Mouse (Mus musculus): ENCODE data around the gene Ncam1. TPM values are rescaled to one million over a fixed set of nuclear protein-coding genes. Genes with fewer than 3 reads are reported as not detected.

The Ncam1 gene
- total RNA-seq, 2 experiments from 2014 or later, result 11.2 to 17.6 TPM

- DNase-seq, result no peak
- intact Hi-C loops (cut with DNase I), result no loop called here
These were observed 274.8 kb downstream of the Ncam1 start for GRCm38 (mm10) chr9:49523881-49524280.

- no peak for DNase-seq
- intact Hi-C loops (cut with DNase I), result no loop called here
These were observed 284.4 kb downstream of the Ncam1 start for GRCm38 (mm10) chr9:49514306-49514705.

GRCm38 (mm10) chr9:49510666-49511065 lies 288.1 kb downstream of the Ncam1 start:
- intact Hi-C loops (cut with DNase I), result no loop called here

GRCm38 (mm10) chr9:49509628-49510027 lies 289.1 kb downstream of the Ncam1 start:
- DNase-seq, result no peak
- intact Hi-C loops (cut with DNase I), result no loop called here

More at GRCm38 (mm10) chr9:49510666-49511065, 288.1 kb downstream of the Ncam1 start:
- DNase-seq, result no peak

- intact Hi-C loops (cut with DNase I), result no loop called here
- DNase-seq, result no peak
These were observed 289.6 kb downstream of the Ncam1 start for GRCm38 (mm10) chr9:49509094-49509493.

- no peak for DNase-seq
- intact Hi-C loops (cut with DNase I), result no loop called here
These were observed 290.7 kb downstream of the Ncam1 start for GRCm38 (mm10) chr9:49507829-49508585.

- intact Hi-C loops (cut with DNase I), result no loop called here
- no peak for DNase-seq
These were observed 294.1 kb downstream of the Ncam1 start for GRCm38 (mm10) chr9:49504658-49505057.

GRCm38 (mm10) chr9:49502245-49502644 lies 296.5 kb downstream of the Ncam1 start:
- intact Hi-C loops (cut with DNase I), result no loop called here
- no peak for DNase-seq

- intact Hi-C loops (cut with DNase I), result loop anchor here (5.0 kb wide), 1 partner anchor 937 kb away; no protein-coding TSS in a partner anchor
- no peak for DNase-seq
These were observed 298.8 kb downstream of the Ncam1 start for GRCm38 (mm10) chr9:49499878-49500277.

- peak; percentile 30 to 50 for DNase-seq
- intact Hi-C loops (cut with DNase I), result loop anchor here (2.0 kb wide), 1 partner anchor 679 kb away; no protein-coding TSS in a partner anchor
These were observed 304.6 kb downstream of the Ncam1 start for GRCm38 (mm10) chr9:49493979-49494649.

GRCm38 (mm10) chr9:49490609-49491008 lies 308.1 kb downstream of the Ncam1 start:
- no peak for DNase-seq
- intact Hi-C loops (cut with DNase I), result no loop called here

GRCm38 (mm10) chr9:49488912-49489895 lies 309.5 kb downstream of the Ncam1 start:
- peak; percentile 71 to 79 for DNase-seq
- intact Hi-C loops (cut with DNase I), result loop anchor here (1.0 kb wide), 2 partner anchors 243 to 408 kb away; partner anchors contain the start of gene Tmprss5

- no peak for DNase-seq
- intact Hi-C loops (cut with DNase I), result loop anchor here (1.0 kb wide), 1 partner anchor 242 kb away; no protein-coding TSS in a partner anchor
These were observed 310.5 kb downstream of the Ncam1 start for GRCm38 (mm10) chr9:49488258-49488657.

- DNase-seq, result no peak
- intact Hi-C loops (cut with DNase I), result no loop called here
These were observed 311.1 kb downstream of the Ncam1 start for GRCm38 (mm10) chr9:49487657-49487943.

- intact Hi-C loops (cut with DNase I), result no loop called here
- DNase-seq, result no peak
These were observed 311.7 kb downstream of the Ncam1 start for GRCm38 (mm10) chr9:49486805-49487656.

- intact Hi-C loops (cut with DNase I), result no loop called here
- DNase-seq, result peak; percentile 81 to 83
These were observed 312.8 kb downstream of the Ncam1 start, which contains the start of gene Ttc12 for GRCm38 (mm10) chr9:49485892-49486311. Ttc12 (minus strand) TSS chr9:49486225.

- no peak for DNase-seq
- intact Hi-C loops (cut with DNase I), result no loop called here
These were observed 313.4 kb downstream of the Ncam1 start for GRCm38 (mm10) chr9:49485250-49485891.

- intact Hi-C loops (cut with DNase I), result no loop called here
- DNase-seq, result no peak
These were observed 315.4 kb downstream of the Ncam1 start for GRCm38 (mm10) chr9:49483316-49483715.

- intact Hi-C loops (cut with DNase I), result no loop called here
- no peak for DNase-seq
These were observed 326.6 kb downstream of the Ncam1 start for GRCm38 (mm10) chr9:49472126-49472525.
